Mouse (Mus musculus): ENCODE measurements around the gene Tmem109. TPM values are rescaled to one million over a fixed set of nuclear protein-coding genes. Genes with fewer than 3 reads are reported as not detected.

The Tmem109 gene
- 39.5 and 41.9 TPM in 2 replicates for polyA plus RNA-seq (2015; fragmentation: Nextera tagmentation; extraction: Ambion mirVana)

DNA sequence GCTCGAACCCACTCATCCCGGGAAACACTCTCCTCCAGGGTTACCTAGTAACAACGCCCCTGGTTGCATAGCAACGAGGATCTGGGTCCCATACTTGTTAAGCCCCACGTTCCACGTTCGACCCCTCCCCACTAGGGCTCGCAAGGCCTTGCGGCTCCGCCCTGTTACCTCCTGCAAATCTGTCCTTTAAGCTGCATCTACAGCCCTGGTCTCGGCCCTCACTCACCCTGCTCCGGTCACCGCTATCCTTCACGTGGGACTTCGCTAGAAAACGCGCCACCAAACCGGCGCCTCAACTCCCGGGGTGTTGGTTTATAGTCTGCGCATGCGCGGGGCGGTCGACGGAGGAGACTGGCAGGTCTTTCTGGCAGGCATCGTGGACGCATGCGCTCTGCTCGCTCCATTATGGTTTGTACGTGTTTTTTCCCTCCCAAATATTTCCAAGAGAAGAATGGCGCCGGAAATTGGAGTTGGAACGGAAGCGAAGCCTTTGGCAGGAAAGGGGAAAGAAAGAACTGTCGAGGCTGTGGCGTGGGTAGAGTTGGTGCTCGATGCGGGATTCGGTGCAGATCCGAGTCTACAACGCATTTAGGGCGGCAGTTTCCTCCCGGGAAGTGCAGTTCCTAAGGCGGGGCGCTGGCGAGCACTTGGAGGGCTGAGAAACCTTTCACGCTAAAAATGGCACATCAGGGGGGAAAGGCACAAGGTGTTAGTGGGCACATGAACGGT is at the start of gene Tmem109:
Gene Tmem109, minus strand, starts transcription at position 576 of the 729 bp plus-strand sequence.
- no peaks in the 10 kb centered on the region for H3K27me3 ChIP-seq
- peaks cover 7% of the 10 kb centered on the region; the same call in 1 of the 2 replicates for H3K36me3 ChIP-seq
- peak within 1 kb of the TSS; percentile 98 for H3K27ac ChIP-seq (replicated peaks)
- no peaks in the 10 kb centered on the region for H3K9me3 ChIP-seq
- under 1% methylated on average over 49 of the region's 49 CpGs for WGBS
- H3K4me3 ChIP-seq: peak within 1 kb of the TSS; percentile 68
- ATAC-seq (ENCODE audit: low read depth): peak; percentile 95
- peak within 1 kb of the TSS; percentile 93 for H3K4me2 ChIP-seq
- peaks cover 24% of the 10 kb centered on the region for H3K4me1 ChIP-seq (replicated peaks)
- H3K9ac ChIP-seq: peak within 1 kb of the TSS; percentile 82

DNA sequence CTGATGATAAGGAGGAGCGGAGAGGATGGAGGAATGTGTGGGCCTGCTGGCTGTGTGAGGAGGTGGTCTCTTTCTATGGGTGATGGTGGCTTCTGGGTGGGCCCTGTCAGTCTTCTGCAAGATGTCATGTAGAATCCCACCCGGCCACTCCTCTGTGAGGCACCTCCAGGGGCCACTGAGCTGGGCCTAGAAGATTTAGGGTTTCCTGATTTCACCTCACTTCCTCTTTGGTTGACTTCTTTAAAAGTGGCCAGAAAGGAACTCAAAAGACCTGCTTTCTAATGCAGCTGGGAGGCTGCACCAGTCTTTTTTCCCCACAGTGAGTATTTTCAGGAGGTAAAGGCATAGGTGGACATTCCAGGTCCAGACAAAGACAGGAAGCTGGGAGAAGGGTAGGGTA is 48.8 kb upstream of the Tmem109 start:
- H3K4me2 ChIP-seq: no peak overlapping the region
- H3K9me3 ChIP-seq: no peaks in the 10 kb centered on the region
- 83% methylated on average over 2 of the region's 2 CpGs for WGBS
- peaks cover 10% of the 10 kb centered on the region for H3K4me1 ChIP-seq (replicated peaks)
- no peak overlapping the region for H3K9ac ChIP-seq
- H3K36me3 ChIP-seq: no peaks in the 10 kb centered on the region
- ATAC-seq (ENCODE audit: low read depth): no peak
- H3K27ac ChIP-seq (replicated peaks): no peak overlapping the region
- no peak overlapping the region for H3K4me3 ChIP-seq
- H3K27me3 ChIP-seq: no peaks in the 10 kb centered on the region

DNA sequence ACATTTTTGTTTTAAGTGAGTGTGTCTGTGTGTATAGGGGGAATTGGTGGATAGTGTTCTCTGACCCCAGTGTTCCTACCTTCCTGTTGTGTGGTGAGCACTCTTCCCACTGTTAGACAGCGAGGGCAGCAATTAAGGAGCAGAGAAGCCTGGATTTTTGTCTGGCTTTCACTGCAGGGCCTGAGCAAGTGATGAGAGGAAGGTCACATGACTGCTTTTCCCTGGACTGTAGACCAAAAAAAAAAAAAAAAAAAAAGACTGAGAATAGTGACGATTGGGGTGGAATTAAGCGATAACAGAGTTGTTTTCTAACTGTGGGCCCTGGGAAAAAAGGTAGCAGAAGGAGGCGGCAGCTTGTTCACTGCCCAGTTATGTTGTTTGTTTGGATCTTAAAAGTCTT is 44.9 kb upstream of the Tmem109 start:
- Histone ChIP-seq H3K9ac (no peak overlapping the region), H3K4me2 (no peak overlapping the region), H3K27ac (replicated peaks) (peak overlapping the region; percentile 65), H3K36me3 (no peaks in the 10 kb centered on the region), H3K4me1 (replicated peaks) (peaks cover 10% of the 10 kb centered on the region), H3K9me3 (no peaks in the 10 kb centered on the region), H3K27me3 (no peaks in the 10 kb centered on the region), H3K4me3 (no peak overlapping the region)
- WGBS: 33% methylated on average over 4 of the region's 4 CpGs
- ATAC-seq (ENCODE audit: low read depth): 0 out of 2 replicates have a peak, but pooled peaks have one; percentile 13

DNA sequence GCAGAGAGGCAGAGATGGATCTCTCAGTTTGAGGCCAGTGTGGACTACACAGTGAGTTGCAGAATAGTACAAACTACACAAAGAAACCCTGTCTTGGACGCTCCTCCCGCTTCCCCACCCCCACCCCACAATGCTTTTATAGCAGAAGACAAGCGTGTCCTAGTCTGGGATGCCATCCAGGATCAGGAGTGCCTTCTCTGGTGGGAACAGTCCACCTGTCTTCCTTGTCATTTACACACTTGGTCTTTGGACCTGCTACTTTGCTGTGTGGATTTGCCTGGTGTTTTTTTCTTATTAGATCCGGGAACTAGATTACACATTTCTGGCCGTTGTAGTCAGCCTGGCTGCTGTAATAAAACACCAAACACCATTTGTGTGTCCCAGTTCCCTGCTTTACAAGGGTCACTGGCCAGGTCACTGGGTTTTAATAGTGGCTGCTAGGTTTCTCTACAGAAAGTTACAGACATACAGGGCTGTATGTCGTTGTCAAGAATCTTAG is 44.4 kb upstream of the Tmem109 start:
- Histone ChIP-seq H3K4me3 (no peak overlapping the region), H3K4me1 (replicated peaks) (peaks cover 10% of the 10 kb centered on the region), H3K9ac (no peak overlapping the region), H3K4me2 (no peak overlapping the region), H3K27me3 (no peaks in the 10 kb centered on the region), H3K27ac (replicated peaks) (peak overlapping the region; percentile 65), H3K36me3 (no peaks in the 10 kb centered on the region), H3K9me3 (no peaks in the 10 kb centered on the region)
- 8% methylated on average over 6 of the region's 6 CpGs for WGBS
- peak; percentile 75 for ATAC-seq (ENCODE audit: low read depth)

DNA sequence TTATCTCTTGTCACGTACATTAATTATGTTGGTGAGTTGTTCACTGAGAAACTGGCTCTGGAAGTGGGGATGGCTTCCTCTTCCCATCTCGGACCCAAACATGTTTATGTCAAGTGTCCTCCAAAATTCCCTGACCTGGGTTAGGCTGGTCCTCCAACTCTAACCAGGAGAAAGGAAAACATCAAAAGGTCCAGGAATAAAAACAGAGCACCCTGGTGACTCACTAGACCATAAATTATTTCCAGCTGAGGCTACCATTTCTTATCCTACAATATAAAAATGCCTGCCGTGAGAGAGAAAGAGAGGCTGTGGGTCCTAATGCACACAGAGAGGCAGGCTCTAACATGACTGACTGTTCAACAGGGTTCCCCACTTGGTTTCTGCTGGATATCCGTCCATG is 42.4 kb upstream of the Tmem109 start:
- H3K9ac ChIP-seq: no peak overlapping the region
- H3K4me3 ChIP-seq: no peak overlapping the region
- no peak overlapping the region for H3K27ac ChIP-seq (replicated peaks)
- ATAC-seq (ENCODE audit: low read depth): no peak
- H3K4me1 ChIP-seq (replicated peaks): peaks cover 10% of the 10 kb centered on the region
- 40% methylated on average over 4 of the region's 4 CpGs for WGBS
- no peak overlapping the region for H3K4me2 ChIP-seq
- no peaks in the 10 kb centered on the region for H3K27me3 ChIP-seq
- no peaks in the 10 kb centered on the region for H3K9me3 ChIP-seq
- H3K36me3 ChIP-seq: no peaks in the 10 kb centered on the region

DNA sequence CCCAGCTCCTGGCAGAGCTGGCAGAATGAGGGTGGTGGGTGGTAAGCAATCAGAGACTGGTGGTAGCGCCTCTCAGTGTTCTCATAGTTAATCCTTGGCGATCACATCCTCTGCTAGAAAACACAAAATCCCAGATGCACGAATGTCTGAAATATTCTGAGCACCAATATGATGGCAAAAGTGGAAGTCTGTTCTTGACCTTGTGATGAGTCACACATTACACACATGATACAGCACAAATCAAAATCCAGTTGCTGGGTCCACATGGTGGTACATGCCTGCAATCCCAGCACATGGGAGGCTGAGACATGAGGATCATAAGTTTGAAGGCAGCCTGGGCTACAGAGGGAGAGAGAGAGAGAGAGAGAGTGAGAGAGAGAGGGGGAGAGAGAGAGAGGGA is 39.3 kb upstream of the Tmem109 start:
- ATAC-seq (ENCODE audit: low read depth): no peak

DNA sequence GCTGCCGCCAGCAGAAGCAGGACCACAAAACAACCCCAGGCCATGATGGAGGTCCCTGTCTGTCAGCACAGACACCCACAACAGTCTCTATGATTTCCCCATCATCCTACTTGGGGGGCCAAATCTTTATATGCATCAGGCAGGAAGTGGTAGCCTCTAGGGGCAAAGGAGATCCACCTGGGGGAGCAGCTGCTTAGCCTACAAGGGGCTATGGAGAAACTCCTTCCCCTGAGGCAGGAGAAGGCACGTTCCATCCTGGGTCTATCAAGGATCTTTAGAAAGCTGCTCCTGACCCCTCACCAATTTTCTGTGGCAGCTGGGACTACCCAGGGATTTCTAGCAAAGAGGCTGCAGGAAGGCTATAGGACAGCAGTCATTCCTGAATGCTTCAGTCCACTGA is 38.7 kb upstream of the Tmem109 start, which contains the start of gene Zp1:
Gene Zp1, minus strand, starts transcription at position 101 of the 400 bp plus-strand sequence.
- Histone ChIP-seq H3K9ac (no peak within 1 kb of the TSS), H3K27ac (replicated peaks) (no peak within 1 kb of the TSS), H3K36me3 (no peaks in the 10 kb centered on the region), H3K4me1 (replicated peaks) (no peaks in the 10 kb centered on the region), H3K4me3 (no peak within 1 kb of the TSS), H3K4me2 (no peak within 1 kb of the TSS), H3K9me3 (no peaks in the 10 kb centered on the region), H3K27me3 (no peaks in the 10 kb centered on the region)
- 64% methylated on average over 2 of the region's 2 CpGs for WGBS
- ATAC-seq (ENCODE audit: low read depth): no peak

More for the DNA sequence above, 39.3 kb upstream of the Tmem109 start:
- H3K27me3 ChIP-seq: no peaks in the 10 kb centered on the region
- H3K36me3 ChIP-seq: no peaks in the 10 kb centered on the region
- no peak overlapping the region for H3K27ac ChIP-seq (replicated peaks)
- H3K9me3 ChIP-seq: no peaks in the 10 kb centered on the region
- H3K9ac ChIP-seq: no peak overlapping the region
- 82% methylated on average over 3 of the region's 3 CpGs for WGBS
- H3K4me2 ChIP-seq: no peak overlapping the region
- no peak overlapping the region for H3K4me3 ChIP-seq
- H3K4me1 ChIP-seq (replicated peaks): peaks cover 4% of the 10 kb centered on the region; the same call in 1 of the 2 replicates

DNA sequence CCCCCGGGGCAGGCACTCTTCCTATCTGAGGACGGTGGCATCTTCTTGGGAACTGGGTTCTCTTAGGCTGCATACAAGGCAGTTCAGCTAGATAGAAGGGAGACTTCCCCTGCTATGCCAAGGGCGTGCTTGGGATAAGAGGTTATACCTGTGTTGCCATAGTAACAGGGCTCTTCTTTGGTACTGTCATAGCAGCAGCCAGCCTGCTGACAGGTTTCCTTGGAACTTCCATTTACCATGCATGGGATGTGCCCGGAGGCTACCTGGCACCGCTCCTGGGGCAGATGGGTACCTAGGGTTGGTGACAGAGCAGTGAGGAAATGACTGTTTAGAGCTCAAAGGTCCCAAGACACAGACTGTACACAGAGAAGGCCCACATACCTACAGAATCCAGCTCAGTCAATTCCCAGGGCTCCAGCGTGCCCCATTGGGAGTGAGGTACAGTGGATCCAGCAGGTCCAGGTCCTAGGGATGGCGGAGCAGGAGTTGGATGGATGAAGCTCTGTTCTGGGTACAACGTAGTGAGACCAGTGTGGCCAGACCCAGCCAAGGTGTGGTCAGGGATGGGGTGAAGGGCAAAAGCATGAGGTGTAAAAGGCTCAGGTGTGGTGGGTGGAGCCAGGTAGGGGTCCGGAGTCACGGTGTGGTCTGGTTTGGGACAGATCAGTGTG is 36.7 kb upstream of the Tmem109 start:
- ATAC-seq (ENCODE audit: low read depth): no peak
- H3K9me3 ChIP-seq: no peaks in the 10 kb centered on the region
- no peak overlapping the region for H3K4me3 ChIP-seq
- no peak overlapping the region for H3K9ac ChIP-seq
- no peak overlapping the region for H3K4me2 ChIP-seq
- no peak overlapping the region for H3K27ac ChIP-seq (replicated peaks)
- H3K36me3 ChIP-seq: no peaks in the 10 kb centered on the region
- no peaks in the 10 kb centered on the region for H3K4me1 ChIP-seq (replicated peaks)
- 90% methylated on average over 10 of the region's 10 CpGs for WGBS
- H3K27me3 ChIP-seq: no peaks in the 10 kb centered on the region

DNA sequence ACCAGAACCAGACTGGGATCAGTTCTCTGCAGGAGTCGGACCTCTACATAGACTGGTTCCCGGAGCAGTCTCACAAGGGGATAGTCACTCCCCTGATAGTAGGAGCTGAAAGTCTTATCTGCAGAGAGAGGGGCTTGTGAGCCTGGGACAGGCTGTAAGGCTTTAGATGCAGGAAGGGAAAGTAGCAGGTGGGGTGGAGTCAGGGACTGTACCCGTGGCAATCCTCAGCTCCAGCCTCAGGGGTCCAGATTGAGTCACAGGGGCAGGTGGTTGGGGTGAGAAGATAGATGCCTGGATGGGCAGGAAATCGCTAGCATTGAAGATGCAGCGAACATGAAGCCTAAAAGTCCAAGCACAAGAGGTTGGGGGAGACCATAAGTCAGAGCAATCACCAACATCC is 34.7 kb upstream of the Tmem109 start:
- no peak overlapping the region for H3K4me3 ChIP-seq
- H3K27me3 ChIP-seq: no peaks in the 10 kb centered on the region
- no peak overlapping the region for H3K4me2 ChIP-seq
- WGBS: 63% methylated on average over 5 of the region's 5 CpGs
- no peaks in the 10 kb centered on the region for H3K9me3 ChIP-seq
- H3K9ac ChIP-seq: no peak overlapping the region
- no peaks in the 10 kb centered on the region for H3K36me3 ChIP-seq
- H3K27ac ChIP-seq (replicated peaks): no peak overlapping the region
- no peak for ATAC-seq (ENCODE audit: low read depth)
- no peaks in the 10 kb centered on the region for H3K4me1 ChIP-seq (replicated peaks)

DNA sequence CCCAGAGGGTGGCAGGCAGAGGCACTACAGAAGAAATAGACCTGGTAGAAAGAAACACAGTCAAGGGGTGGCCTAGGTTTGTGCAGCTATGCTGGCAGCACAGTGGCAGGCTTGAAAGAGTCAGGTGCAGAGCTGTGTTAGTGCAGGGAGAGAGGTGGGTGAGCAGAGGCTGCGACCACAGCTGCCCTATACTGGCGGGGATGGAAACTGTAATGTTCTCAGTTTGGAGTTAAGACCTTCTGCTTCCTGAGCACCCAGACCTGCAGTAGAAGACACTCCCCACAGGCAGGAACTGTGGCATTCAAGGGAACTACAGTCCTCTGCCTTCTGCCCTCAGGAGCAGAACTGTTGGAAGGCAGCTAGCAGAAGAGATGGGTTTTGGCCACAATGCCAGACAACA is 33.1 kb upstream of the Tmem109 start:
- H3K9me3 ChIP-seq: no peaks in the 10 kb centered on the region
- no peak overlapping the region for H3K4me2 ChIP-seq
- no peak overlapping the region for H3K27ac ChIP-seq (replicated peaks)
- H3K4me3 ChIP-seq: no peak overlapping the region
- H3K27me3 ChIP-seq: no peaks in the 10 kb centered on the region
- 74% methylated on average over 2 of the region's 2 CpGs for WGBS
- H3K4me1 ChIP-seq (replicated peaks): no peaks in the 10 kb centered on the region
- no peaks in the 10 kb centered on the region for H3K36me3 ChIP-seq
- ATAC-seq (ENCODE audit: low read depth): no peak
- H3K9ac ChIP-seq: no peak overlapping the region

DNA sequence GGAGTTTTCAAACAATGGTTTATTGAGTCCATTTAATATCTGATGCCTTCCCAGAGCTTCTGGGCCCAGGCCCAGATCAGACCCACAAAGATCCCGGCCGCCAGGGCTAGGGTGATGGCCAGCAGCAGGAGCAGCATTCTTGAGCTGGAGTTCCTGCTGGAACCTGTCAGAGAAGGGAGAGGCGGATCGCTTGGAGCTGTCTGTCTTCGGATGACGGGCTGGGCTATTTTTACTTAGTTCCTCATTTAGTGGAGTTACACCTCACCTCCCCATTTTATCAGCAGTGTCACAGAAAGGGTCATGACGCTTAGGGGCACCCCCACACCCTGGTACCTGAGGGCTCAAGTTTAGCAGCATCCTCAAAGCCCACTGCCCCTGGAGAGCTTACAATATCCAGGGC is 32.5 kb upstream of the Tmem109 start:
- H3K9me3 ChIP-seq: no peaks in the 10 kb centered on the region
- no peak overlapping the region for H3K4me2 ChIP-seq
- no peak overlapping the region for H3K9ac ChIP-seq
- H3K36me3 ChIP-seq: no peaks in the 10 kb centered on the region
- no peaks in the 10 kb centered on the region for H3K27me3 ChIP-seq
- H3K4me1 ChIP-seq (replicated peaks): no peaks in the 10 kb centered on the region
- ATAC-seq (ENCODE audit: low read depth): no peak
- no peak overlapping the region for H3K4me3 ChIP-seq
- 78% methylated on average over 7 of the region's 7 CpGs for WGBS
- H3K27ac ChIP-seq (replicated peaks): no peak overlapping the region

DNA sequence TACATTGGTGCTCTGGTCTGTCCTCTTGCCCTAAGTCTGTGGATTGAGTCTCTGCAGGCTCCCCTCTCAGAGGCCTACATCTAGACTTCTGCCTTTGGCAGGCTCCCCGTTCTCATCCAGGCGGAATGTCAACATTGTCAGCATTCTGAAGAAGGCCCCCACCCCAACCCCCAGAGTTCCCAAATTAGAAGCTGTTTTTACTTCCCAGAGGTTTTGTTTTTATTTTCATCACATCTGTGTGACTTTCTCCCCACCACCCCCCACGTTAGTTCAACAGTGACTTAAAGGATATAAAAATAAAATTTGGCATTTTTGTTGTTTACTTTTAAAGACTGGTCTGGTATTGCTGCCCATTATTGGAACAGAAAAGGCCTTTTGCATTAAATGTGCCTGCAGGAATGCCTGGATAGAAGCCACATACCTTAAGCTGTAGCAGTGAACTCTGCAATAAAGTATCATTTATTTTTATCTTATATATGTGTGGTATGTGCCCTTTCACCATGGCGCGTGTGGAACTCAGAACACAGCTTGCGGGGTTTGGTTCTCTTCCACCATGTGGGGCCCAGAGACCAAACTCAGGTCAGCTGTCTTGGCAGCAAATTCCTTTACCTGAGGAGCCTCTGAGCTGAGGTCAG is 27.4 kb upstream of the Tmem109 start:
- no peak overlapping the region for H3K4me3 ChIP-seq
- H3K4me1 ChIP-seq (replicated peaks): no peaks in the 10 kb centered on the region
- no peak overlapping the region for H3K4me2 ChIP-seq
- ATAC-seq (ENCODE audit: low read depth): no peak
- no peaks in the 10 kb centered on the region for H3K27me3 ChIP-seq
- H3K27ac ChIP-seq (replicated peaks): 0 out of 2 replicates have a peak overlapping the region, but pooled peaks have one; percentile 38
- WGBS: 84% methylated on average over 6 of the region's 6 CpGs
- no peak overlapping the region for H3K9ac ChIP-seq
- no peaks in the 10 kb centered on the region for H3K9me3 ChIP-seq
- peaks cover 44% of the 10 kb centered on the region for H3K36me3 ChIP-seq
